8 mouse cellular contexts compared by ENCODE assay signal in the genomic region with DNA sequence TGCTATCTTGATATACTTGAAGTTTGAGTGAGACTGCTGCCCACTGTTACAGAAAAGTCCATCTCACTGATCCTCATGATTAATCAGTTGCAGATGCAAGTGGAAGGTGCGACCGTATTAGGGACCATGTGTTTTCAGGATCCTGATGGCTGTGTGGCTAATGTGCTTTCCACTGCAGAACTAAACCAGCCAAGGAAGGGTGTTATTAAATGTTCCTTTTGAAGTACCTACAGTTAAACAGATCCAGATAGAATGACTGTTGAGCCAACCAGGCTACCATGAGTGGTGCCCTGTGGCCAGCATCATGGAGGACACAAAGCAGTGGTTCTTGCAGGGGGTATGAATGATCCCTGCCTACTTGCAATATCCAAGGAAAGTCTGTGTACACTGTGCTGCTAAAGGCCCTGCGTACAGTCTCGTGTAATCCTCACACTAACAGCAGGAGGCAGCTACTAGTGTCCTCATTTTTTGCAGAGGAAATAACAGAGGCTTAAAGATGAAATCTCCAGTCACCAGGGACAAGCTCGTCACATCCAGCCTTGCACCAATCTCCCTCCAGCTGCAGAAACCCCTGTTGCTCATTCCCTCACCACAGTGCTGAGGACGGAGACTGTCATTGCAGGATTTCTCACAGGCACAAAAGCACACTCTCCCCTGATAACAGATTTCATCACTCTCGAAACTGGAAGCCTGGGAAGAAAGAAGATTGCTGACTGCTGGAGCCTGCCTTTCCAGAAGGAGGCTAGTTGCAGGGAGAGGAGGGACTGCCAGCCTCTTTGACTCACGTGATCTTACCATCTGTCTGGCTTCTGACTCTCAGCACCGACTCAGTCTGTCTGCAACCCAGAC. TPM values are rescaled to one million over a fixed set of nuclear protein-coding genes. Genes with fewer than 3 reads are reported as not detected.
DNase-seq lines count a peak whose midpoint lies in the region; ATAC-seq lines count a peak whose summit lies in the region.

No protein-coding gene starts in this region.

- no peaks in the 10 kb centered on the region for H3K9me3 ChIP-seq in forebrain, embryonic 15.5 days
- H3K9me3 ChIP-seq in hindbrain, embryonic 16.5 days (ENCODE audit: control insufficient read depth, low read length), result no peaks in the 10 kb centered on the region

- H3K27ac ChIP-seq in forebrain, embryonic 15.5 days (replicated peaks), result peak overlapping the region; percentile 83
- H3K27ac ChIP-seq in hindbrain, embryonic 16.5 days (ENCODE audit: low read depth, low read length), result peak overlapping the region; percentile 69

- 54% methylated on average over 9 of the region's 9 CpGs for WGBS in forebrain, embryonic 15.5 days
- WGBS in hindbrain, embryonic 16.5 days, result 40% methylated on average over 9 of the region's 9 CpGs

- DNase-seq in right cerebral cortex, adult 18-20 months, result peak; percentile 55
- DNase-seq in right cerebral cortex, postnatal 14 days, result no peak
- DNase-seq in lung, postnatal 10 days, result peak; percentile 53
- peak; percentile 55 for DNase-seq in telencephalon, adult 2 months (ENCODE audit: low read depth, low spot score)
- DNase-seq in Muller cell, postnatal 12 days (ENCODE audit: inconsistent ontology term), result no peak

- peak; percentile 81 for ATAC-seq in forebrain, embryonic 15.5 days (replicated peaks)
- peak; percentile 89 for ATAC-seq in hindbrain, embryonic 16.5 days
- ATAC-seq in erythroid progenitor cell, adult 5-6 weeks (replicated peaks; ENCODE audit: low FRiP score, poor library complexity, severe bottlenecking), result no peak

- H3K36me3 ChIP-seq in forebrain, embryonic 15.5 days, result no peaks in the 10 kb centered on the region
- H3K36me3 ChIP-seq in hindbrain, embryonic 16.5 days (ENCODE audit: control insufficient read depth, insufficient read depth, low read length), result no peaks in the 10 kb centered on the region

- no peak overlapping the region for H3K4me2 ChIP-seq in forebrain, embryonic 15.5 days (replicated peaks)
- no peak overlapping the region for H3K4me2 ChIP-seq in hindbrain, embryonic 16.5 days (ENCODE audit: low read length)

- H3K4me3 ChIP-seq in forebrain, embryonic 15.5 days, result no peak overlapping the region
- no peak overlapping the region for H3K4me3 ChIP-seq in hindbrain, embryonic 16.5 days (ENCODE audit: low read length)

- peaks cover 30% of the 10 kb centered on the region for H3K4me1 ChIP-seq in forebrain, embryonic 15.5 days
- H3K4me1 ChIP-seq in hindbrain, embryonic 16.5 days (ENCODE audit: control insufficient read depth, insufficient read depth, low read depth, low read length), result peaks cover 18% of the 10 kb centered on the region

- no peaks in the 10 kb centered on the region for H3K27me3 ChIP-seq in forebrain, embryonic 15.5 days
- H3K27me3 ChIP-seq in hindbrain, embryonic 16.5 days (replicated peaks; ENCODE audit: control insufficient read depth, insufficient read depth, low read length), result no peaks in the 10 kb centered on the region

- no peak overlapping the region; the same call in 1 of the 2 replicates for H3K9ac ChIP-seq in forebrain, embryonic 15.5 days (replicated peaks)
- 0 out of 2 replicates have a peak overlapping the region, but pooled peaks have one; percentile 16 for H3K9ac ChIP-seq in hindbrain, embryonic 16.5 days (ENCODE audit: low read depth, low read length)

RNA-seq across cellular contexts. Expression of a gene that starts 25.9 kb away (rescaled TPM):
- polyA plus RNA-seq in forebrain, embryonic 15.5 days (2015; fragmentation: Nextera tagmentation; extraction: Ambion mirVana), result 7.4 TPM in 2 replicates
- polyA plus RNA-seq in hindbrain, embryonic 16.5 days (2015; fragmentation: Nextera tagmentation; extraction: Ambion mirVana), result 10.0 and 13.0 TPM in 2 replicates
- 1.4 and 1.7 TPM in 2 replicates for total RNA-seq in erythroid progenitor cell, adult 5-6 weeks (2015; ENCODE audit: low replicate concordance)
- total RNA-seq in erythroid progenitor cell, adult 5-6 weeks (2017; ENCODE audit: low replicate concordance), result 1.8 and 2.0 TPM in 2 replicates

Comparison
In these comparisons a context has a peak if more than half of its experiments do, and no peak if none do; other contexts are left out.
1. DNase-seq: peak in right cerebral cortex, adult 18-20 months (single experiment), lung, postnatal 10 days (single experiment) and telencephalon, adult 2 months (single experiment); none in right cerebral cortex, postnatal 14 days (single experiment) and Muller cell, postnatal 12 days (single experiment).